Mouse (Mus musculus): ENCODE results near the gene Dhtkd1. TPM values are rescaled to one million over a fixed set of nuclear protein-coding genes. Genes with fewer than 3 reads are reported as not detected.
A peak's percentile ranks its signal among the peaks of the same experiment; 100 is the strongest.

Dhtkd1 gene
- polyA plus RNA-seq, 2 experiments = 3.5 to 9.4 TPM

- Histone ChIP-seq H3K27ac (replicated peaks; ENCODE audit: low read depth, low read length) (peak within 1 kb of the TSS; percentile 77), H3K9me3 (ENCODE audit: control insufficient read depth, low read length) (no peaks in the 10 kb centered on the region), H3K4me3 (replicated peaks; ENCODE audit: low read length) (peak within 1 kb of the TSS; percentile 92), H3K4me1 (ENCODE audit: control insufficient read depth, insufficient read depth, low read length) (peaks cover 6% of the 10 kb centered on the region; the same call in 1 of the 2 replicates), H3K9ac (ENCODE audit: low read depth, low read length, severe bottlenecking) (peak within 1 kb of the TSS; percentile 93), H3K4me2 (replicated peaks; ENCODE audit: low read depth, low read length, severe bottlenecking) (peak within 1 kb of the TSS; percentile 52), H3K27me3 (ENCODE audit: control insufficient read depth, insufficient read depth, low read length) (no peaks in the 10 kb centered on the region), H3K36me3 (ENCODE audit: control insufficient read depth, insufficient read depth, low read length) (peaks cover 23% of the 10 kb centered on the region)
- ATAC-seq (ENCODE audit: low FRiP score, low read depth) = peak; percentile 99
- peak; percentile 92; the same call in 1 of the 2 replicates for TF ChIP-seq POLR2A (IDR thresholded peaks at IDR 0.05; ENCODE audit: borderline replicate concordance, extremely low read depth, insufficient read depth, insufficient read length)
- WGBS = 4% methylated on average over 52 of the region's 62 CpGs
- DNase-seq (ENCODE audit: low spot score) = peak; percentile 96
Observed at GRCm38 (mm10) chr2:5894843-5895570, 47.6 kb downstream of the Dhtkd1 start, which contains the start of gene Sec61a2. Gene Sec61a2 (minus strand): TSS chr2:5895432.

GRCm38 (mm10) chr2:5894296-5894695, 48.3 kb downstream of the Dhtkd1 start:
- H3K9me3 ChIP-seq (ENCODE audit: control insufficient read depth, low read length) = no peaks in the 10 kb centered on the region
- peaks cover 6% of the 10 kb centered on the region; the same call in 1 of the 2 replicates for H3K4me1 ChIP-seq (ENCODE audit: control insufficient read depth, insufficient read depth, low read length)
- H3K9ac ChIP-seq (ENCODE audit: low read depth, low read length, severe bottlenecking) = peak overlapping the region; percentile 93
- H3K36me3 ChIP-seq (ENCODE audit: control insufficient read depth, insufficient read depth, low read length) = peaks cover 29% of the 10 kb centered on the region
- TF ChIP-seq POLR2A (IDR thresholded peaks at IDR 0.05; ENCODE audit: borderline replicate concordance, extremely low read depth, insufficient read depth, insufficient read length) = no peak
- no peak overlapping the region; the same call in 1 of the 2 replicates for H3K27ac ChIP-seq (replicated peaks; ENCODE audit: low read depth, low read length)
- no peak for ATAC-seq (ENCODE audit: low FRiP score, low read depth)
- peak overlapping the region; percentile 92 for H3K4me3 ChIP-seq (replicated peaks; ENCODE audit: low read length)
- H3K4me2 ChIP-seq (replicated peaks; ENCODE audit: low read depth, low read length, severe bottlenecking) = peak overlapping the region; percentile 52
- no peaks in the 10 kb centered on the region for H3K27me3 ChIP-seq (ENCODE audit: control insufficient read depth, insufficient read depth, low read length)
- WGBS = 19% methylated on average over 11 of the region's 11 CpGs
- DNase-seq (ENCODE audit: low spot score) = no peak

GRCm38 (mm10) chr2:5889412-5889811, 53.2 kb downstream of the Dhtkd1 start:
- no peak overlapping the region for H3K27ac ChIP-seq (replicated peaks; ENCODE audit: low read depth, low read length)
- H3K4me2 ChIP-seq (replicated peaks; ENCODE audit: low read depth, low read length, severe bottlenecking) = no peak overlapping the region
- no peaks in the 10 kb centered on the region for H3K9me3 ChIP-seq (ENCODE audit: control insufficient read depth, low read length)
- peaks cover 6% of the 10 kb centered on the region; the same call in 1 of the 2 replicates for H3K4me1 ChIP-seq (ENCODE audit: control insufficient read depth, insufficient read depth, low read length)
- WGBS = 57% methylated on average over 2 of the region's 2 CpGs
- DNase-seq (ENCODE audit: low spot score) (no peak), ATAC-seq (ENCODE audit: low FRiP score, low read depth) (no peak)
- no peak overlapping the region for H3K4me3 ChIP-seq (replicated peaks; ENCODE audit: low read length)
- no peak overlapping the region for H3K9ac ChIP-seq (ENCODE audit: low read depth, low read length, severe bottlenecking)
- peaks cover 63% of the 10 kb centered on the region for H3K36me3 ChIP-seq (ENCODE audit: control insufficient read depth, insufficient read depth, low read length)
- H3K27me3 ChIP-seq (ENCODE audit: control insufficient read depth, insufficient read depth, low read length) = no peaks in the 10 kb centered on the region
- no peak for TF ChIP-seq POLR2A (IDR thresholded peaks at IDR 0.05; ENCODE audit: borderline replicate concordance, extremely low read depth, insufficient read depth, insufficient read length)

GRCm38 (mm10) chr2:5888865-5889264, 53.7 kb downstream of the Dhtkd1 start:
- H3K27me3 ChIP-seq (ENCODE audit: control insufficient read depth, insufficient read depth, low read length) = no peaks in the 10 kb centered on the region
- DNase-seq (ENCODE audit: low spot score) = no peak

GRCm38 (mm10) chr2:5877446-5877845, 65.1 kb downstream of the Dhtkd1 start:
- no peaks in the 10 kb centered on the region for H3K27me3 ChIP-seq (ENCODE audit: control insufficient read depth, insufficient read depth, low read length)
- DNase-seq (ENCODE audit: low spot score) = no peak

More at GRCm38 (mm10) chr2:5888865-5889264, 53.7 kb downstream of the Dhtkd1 start:
- Histone ChIP-seq H3K4me3 (replicated peaks; ENCODE audit: low read length) (no peak overlapping the region), H3K4me2 (replicated peaks; ENCODE audit: low read depth, low read length, severe bottlenecking) (no peak overlapping the region), H3K4me1 (ENCODE audit: control insufficient read depth, insufficient read depth, low read length) (peaks cover 3% of the 10 kb centered on the region; the same call in 1 of the 2 replicates), H3K9me3 (ENCODE audit: control insufficient read depth, low read length) (no peaks in the 10 kb centered on the region), H3K9ac (ENCODE audit: low read depth, low read length, severe bottlenecking) (no peak overlapping the region), H3K27ac (replicated peaks; ENCODE audit: low read depth, low read length) (no peak overlapping the region), H3K36me3 (ENCODE audit: control insufficient read depth, insufficient read depth, low read length) (peaks cover 66% of the 10 kb centered on the region)
- no peak for ATAC-seq (ENCODE audit: low FRiP score, low read depth)
- WGBS = 85% methylated on average over 5 of the region's 5 CpGs
- no peak for TF ChIP-seq POLR2A (IDR thresholded peaks at IDR 0.05; ENCODE audit: borderline replicate concordance, extremely low read depth, insufficient read depth, insufficient read length)

More at GRCm38 (mm10) chr2:5877446-5877845, 65.1 kb downstream of the Dhtkd1 start:
- Histone ChIP-seq H3K4me1 (ENCODE audit: control insufficient read depth, insufficient read depth, low read length) (no peaks in the 10 kb centered on the region), H3K27ac (replicated peaks; ENCODE audit: low read depth, low read length) (no peak overlapping the region), H3K4me3 (replicated peaks; ENCODE audit: low read length) (no peak overlapping the region), H3K36me3 (ENCODE audit: control insufficient read depth, insufficient read depth, low read length) (peaks cover 84% of the 10 kb centered on the region), H3K4me2 (replicated peaks; ENCODE audit: low read depth, low read length, severe bottlenecking) (no peak overlapping the region), H3K9ac (ENCODE audit: low read depth, low read length, severe bottlenecking) (no peak overlapping the region), H3K9me3 (ENCODE audit: control insufficient read depth, low read length) (no peaks in the 10 kb centered on the region)
- no peak for ATAC-seq (ENCODE audit: low FRiP score, low read depth)
- WGBS = 68% methylated on average over 3 of the region's 3 CpGs
- TF ChIP-seq POLR2A (IDR thresholded peaks at IDR 0.05; ENCODE audit: borderline replicate concordance, extremely low read depth, insufficient read depth, insufficient read length) = no peak
